Mouse (Mus musculus): ENCODE data around the gene Dzank1. TPM values are rescaled to one million over a fixed set of nuclear protein-coding genes. Genes with fewer than 3 reads are reported as not detected.

Gene Dzank1
- 0.30 and 0.47 TPM in 2 replicates for polyA plus RNA-seq (2015; fragmentation: Nextera tagmentation; extraction: Ambion mirVana)

DNA sequence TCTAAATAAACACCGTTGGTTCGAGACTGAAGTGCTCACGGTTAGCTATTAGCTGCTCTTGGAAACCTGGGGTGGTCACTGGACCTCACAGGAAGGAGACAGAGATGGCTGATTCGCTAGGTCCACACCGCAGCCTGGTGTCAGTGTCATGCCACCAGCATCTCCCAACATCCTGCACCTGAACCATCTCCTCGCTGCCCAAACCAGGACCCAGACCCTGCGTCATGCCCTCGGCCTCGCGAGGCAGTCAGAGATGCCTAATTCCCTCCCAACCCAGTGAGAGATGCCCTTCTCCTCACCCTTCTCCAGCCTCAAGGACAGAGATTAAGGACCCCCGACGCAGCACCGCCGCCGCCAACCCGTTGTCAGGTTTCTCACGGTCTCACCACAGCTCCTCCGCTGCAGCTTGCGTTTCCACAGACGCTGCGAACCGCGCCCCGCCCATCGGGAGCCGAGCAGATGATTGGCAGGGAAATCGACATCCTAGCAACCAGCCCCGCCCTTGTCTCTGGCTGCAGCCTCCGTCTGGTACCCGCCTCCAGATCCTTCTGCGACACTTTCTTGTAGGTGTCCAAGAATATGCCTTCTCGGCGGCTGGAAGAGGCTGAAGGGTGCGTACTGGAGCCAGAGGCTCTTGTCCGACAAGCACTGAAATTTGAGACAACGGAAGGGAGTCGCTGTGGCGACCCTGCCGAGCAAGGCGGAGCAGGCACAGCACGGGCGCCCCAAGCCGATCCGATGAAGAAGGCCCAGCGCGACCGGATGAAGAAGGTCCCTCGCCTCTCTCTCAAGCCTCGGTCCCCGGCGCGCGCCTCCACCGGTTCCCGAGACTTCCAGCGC lies at the start of gene Dzank1, which contains the start of gene Polr3f:
Gene Dzank1 (minus strand): TSS at position 434 of the 840 bp plus-strand sequence.
Gene Polr3f (plus strand): TSS at position 738 of the 840 bp plus-strand sequence.
- no peaks in the 10 kb centered on the region for H3K9me3 ChIP-seq (ENCODE audit: control insufficient read depth)
- under 1% methylated on average over 56 of the region's 56 CpGs for WGBS
- TF ChIP-seq CTCF (IDR thresholded peaks at IDR 0.05; ENCODE audit: low read depth) = peak; percentile 38
- H3K36me3 ChIP-seq (ENCODE audit: control insufficient read depth, insufficient read depth) = peaks cover 5% of the 10 kb centered on the region
- peak within 1 kb of the TSS; percentile 94 for H3K9ac ChIP-seq (ENCODE audit: low read depth, low read length)
- H3K4me2 ChIP-seq (replicated peaks; ENCODE audit: low read depth) = peak within 1 kb of the TSS; percentile 91
- peak within 1 kb of the TSS; percentile 93 for H3K4me3 ChIP-seq (ENCODE audit: low read depth, low read length)
- peak; percentile 99 for ATAC-seq
- H3K27ac ChIP-seq (ENCODE audit: low read depth, low read length) = peak within 1 kb of the TSS; percentile 90
- no peaks in the 10 kb centered on the region for H3K27me3 ChIP-seq (replicated peaks; ENCODE audit: control insufficient read depth, insufficient read depth, low read length)
- 0 out of 2 replicates have a peak, but pooled peaks cover 7% of the 10 kb centered on the region for H3K4me1 ChIP-seq (replicated peaks; ENCODE audit: control insufficient read depth, insufficient read depth, low read length)

DNA sequence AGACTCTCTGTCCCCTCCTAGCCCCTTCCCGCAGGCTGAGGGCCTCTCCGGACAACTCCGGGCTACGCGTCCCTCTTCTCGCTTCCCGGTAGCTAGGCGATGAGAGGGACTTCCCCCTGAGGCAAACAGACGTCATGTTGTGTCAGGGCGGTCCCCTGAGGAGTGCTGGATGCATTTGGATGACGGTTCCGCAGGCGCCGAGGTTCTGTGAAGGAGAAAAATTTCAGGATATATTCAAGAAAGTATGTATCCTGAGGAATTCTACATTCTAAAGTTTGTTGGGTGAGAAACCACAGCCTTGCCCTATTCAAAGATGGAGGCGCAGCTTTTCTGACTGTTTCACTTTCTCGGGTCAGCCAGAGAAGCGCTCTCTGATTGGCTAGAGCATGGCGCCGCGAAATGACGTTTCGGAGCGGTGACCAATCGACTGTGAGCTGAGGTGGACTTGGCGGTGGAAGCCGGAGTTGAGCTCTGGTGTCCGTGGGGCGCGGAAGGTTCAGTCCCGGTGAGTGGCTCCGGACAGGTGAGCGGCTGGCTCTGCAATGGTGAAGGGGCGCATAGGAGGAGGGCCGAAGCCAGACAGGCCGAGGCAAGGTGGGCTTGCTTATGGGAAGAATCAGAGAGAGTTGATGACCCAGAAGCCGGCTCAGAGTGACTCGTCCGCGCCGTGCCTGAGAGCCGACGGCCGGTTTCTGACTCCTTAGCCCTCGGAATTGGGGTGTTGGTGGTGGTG lies 28.8 kb upstream of the Dzank1 start, which contains the start of gene Sec23b:
Gene Sec23b (plus strand): TSS at position 410 of the 733 bp plus-strand sequence.
- Histone ChIP-seq H3K9ac (ENCODE audit: low read depth, low read length) (peak within 1 kb of the TSS; percentile 49), H3K4me1 (replicated peaks; ENCODE audit: control insufficient read depth, insufficient read depth, low read length) (0 out of 2 replicates have a peak, but pooled peaks cover 7% of the 10 kb centered on the region), H3K36me3 (ENCODE audit: control insufficient read depth, insufficient read depth) (no peaks in the 10 kb centered on the region), H3K9me3 (ENCODE audit: control insufficient read depth) (no peaks in the 10 kb centered on the region), H3K4me2 (replicated peaks; ENCODE audit: low read depth) (peak within 1 kb of the TSS; percentile 70), H3K27me3 (replicated peaks; ENCODE audit: control insufficient read depth, insufficient read depth, low read length) (no peaks in the 10 kb centered on the region), H3K4me3 (ENCODE audit: low read depth, low read length) (peak within 1 kb of the TSS; percentile 67), H3K27ac (ENCODE audit: low read depth, low read length) (peak within 1 kb of the TSS; percentile 89)
- WGBS = under 1% methylated on average over 44 of the region's 44 CpGs
- TF ChIP-seq CTCF (IDR thresholded peaks at IDR 0.05; ENCODE audit: low read depth) = 0 out of 2 replicates have a peak, but pooled peaks have one; percentile 13
- peak; percentile 99 for ATAC-seq

DNA sequence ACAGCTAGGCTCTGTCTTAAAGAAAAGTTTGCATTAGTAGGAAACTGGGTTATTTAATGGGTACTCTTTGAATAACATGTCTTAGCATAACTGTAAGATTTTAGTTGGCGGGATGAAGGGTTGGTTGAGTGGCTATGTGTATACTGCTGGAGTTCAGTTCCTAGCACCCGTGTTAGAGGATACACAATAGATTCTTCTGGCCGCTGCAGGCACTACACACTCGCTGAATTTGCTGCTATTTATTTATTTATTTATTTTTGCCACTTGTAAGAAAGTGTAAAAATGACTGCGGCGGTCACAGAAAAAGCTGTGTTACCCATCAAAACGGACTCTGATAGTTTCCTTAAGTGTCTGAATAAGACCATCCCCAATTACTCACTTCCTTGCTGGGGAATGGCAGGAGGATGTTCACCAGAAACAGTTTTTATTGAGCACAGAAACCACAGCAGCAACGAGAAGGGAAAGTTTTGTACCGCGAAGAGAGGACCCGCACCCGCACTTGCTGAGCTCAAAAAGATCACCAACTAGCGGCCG lies 28.1 kb upstream of the Dzank1 start:
- Histone ChIP-seq H3K4me2 (replicated peaks; ENCODE audit: low read depth) (peak overlapping the region; percentile 70), H3K36me3 (ENCODE audit: control insufficient read depth, insufficient read depth) (no peaks in the 10 kb centered on the region), H3K9me3 (ENCODE audit: control insufficient read depth) (no peaks in the 10 kb centered on the region), H3K27me3 (replicated peaks; ENCODE audit: control insufficient read depth, insufficient read depth, low read length) (no peaks in the 10 kb centered on the region), H3K4me1 (replicated peaks; ENCODE audit: control insufficient read depth, insufficient read depth, low read length) (0 out of 2 replicates have a peak, but pooled peaks cover 7% of the 10 kb centered on the region), H3K27ac (ENCODE audit: low read depth, low read length) (peak overlapping the region; percentile 89), H3K4me3 (ENCODE audit: low read depth, low read length) (peak overlapping the region; percentile 67), H3K9ac (ENCODE audit: low read depth, low read length) (peak overlapping the region; percentile 49)
- under 1% methylated on average over 14 of the region's 14 CpGs for WGBS
- no peak for ATAC-seq
- TF ChIP-seq CTCF (IDR thresholded peaks at IDR 0.05; ENCODE audit: low read depth) = no peak

DNA sequence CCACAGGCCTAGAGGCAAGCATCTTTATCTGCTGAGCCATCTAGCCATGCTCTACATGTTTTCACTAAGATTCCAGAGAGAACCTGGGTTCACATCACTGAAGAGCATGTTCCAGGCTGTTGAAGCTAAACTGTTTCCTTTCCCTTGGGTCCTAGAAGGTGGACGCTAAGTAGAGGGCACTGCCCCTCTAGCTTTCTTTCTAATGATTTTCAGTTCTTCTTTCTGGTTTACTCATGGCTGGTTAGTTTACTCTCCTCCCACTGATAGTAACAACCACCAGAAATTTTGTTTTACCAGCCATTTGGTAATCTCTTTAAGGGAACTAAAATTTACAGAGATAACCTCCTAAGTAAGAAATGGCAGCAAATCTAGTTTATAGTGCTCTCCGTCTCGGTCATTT lies 26.7 kb upstream of the Dzank1 start:
- ATAC-seq = no peak
- H3K36me3 ChIP-seq (ENCODE audit: control insufficient read depth, insufficient read depth) = no peaks in the 10 kb centered on the region
- no peak overlapping the region for H3K4me2 ChIP-seq (replicated peaks; ENCODE audit: low read depth)
- H3K4me1 ChIP-seq (replicated peaks; ENCODE audit: control insufficient read depth, insufficient read depth, low read length) = peaks cover 11% of the 10 kb centered on the region
- WGBS = 88% methylated on average over 3 of the region's 3 CpGs
- H3K27ac ChIP-seq (ENCODE audit: low read depth, low read length) = no peak overlapping the region
- no peaks in the 10 kb centered on the region for H3K27me3 ChIP-seq (replicated peaks; ENCODE audit: control insufficient read depth, insufficient read depth, low read length)
- H3K4me3 ChIP-seq (ENCODE audit: low read depth, low read length) = no peak overlapping the region
- H3K9ac ChIP-seq (ENCODE audit: low read depth, low read length) = no peak overlapping the region
- no peaks in the 10 kb centered on the region for H3K9me3 ChIP-seq (ENCODE audit: control insufficient read depth)
- no peak for TF ChIP-seq CTCF (IDR thresholded peaks at IDR 0.05; ENCODE audit: low read depth)

DNA sequence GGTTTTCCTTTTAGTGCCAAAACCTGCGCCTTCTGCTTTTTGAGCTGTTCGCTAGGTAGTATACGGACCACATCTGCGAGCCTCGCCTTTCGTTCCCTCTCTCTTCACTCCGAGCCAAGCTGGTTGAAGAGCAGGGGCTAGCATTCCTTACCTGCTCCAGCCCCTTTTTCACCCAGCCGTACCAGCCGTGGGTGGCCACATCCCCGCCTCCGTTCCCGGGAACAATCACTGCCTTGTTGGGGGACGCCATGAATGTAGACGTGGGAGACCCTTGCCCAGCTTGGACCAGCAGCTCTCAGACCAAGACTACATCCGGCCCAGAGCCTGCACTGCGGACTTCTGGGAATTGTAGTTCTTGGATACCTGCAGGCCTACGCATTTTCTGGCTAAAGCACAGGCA lies 23.3 kb upstream of the Dzank1 start, which contains the start of gene Rbbp9:
Gene Rbbp9 (minus strand): TSS at position 341 of the 400 bp plus-strand sequence.
- no peaks in the 10 kb centered on the region for H3K9me3 ChIP-seq (ENCODE audit: control insufficient read depth)
- H3K27ac ChIP-seq (ENCODE audit: low read depth, low read length) = no peak within 1 kb of the TSS
- H3K4me3 ChIP-seq (ENCODE audit: low read depth, low read length) = peak within 1 kb of the TSS; percentile 71
- H3K9ac ChIP-seq (ENCODE audit: low read depth, low read length) = peak within 1 kb of the TSS; percentile 50
- peak within 1 kb of the TSS; percentile 66 for H3K4me2 ChIP-seq (replicated peaks; ENCODE audit: low read depth)
- peak; percentile 73 for ATAC-seq
- H3K36me3 ChIP-seq (ENCODE audit: control insufficient read depth, insufficient read depth) = peaks cover 15% of the 10 kb centered on the region
- H3K4me1 ChIP-seq (replicated peaks; ENCODE audit: control insufficient read depth, insufficient read depth, low read length) = peaks cover 7% of the 10 kb centered on the region
- no peaks in the 10 kb centered on the region for H3K27me3 ChIP-seq (replicated peaks; ENCODE audit: control insufficient read depth, insufficient read depth, low read length)
- TF ChIP-seq CTCF (IDR thresholded peaks at IDR 0.05; ENCODE audit: low read depth) = no peak
- under 1% methylated on average over 17 of the region's 17 CpGs for WGBS

Measured in intestine, postnatal 0 days (tissue).